Mouse (Mus musculus): ENCODE results near the gene Dmc1. TPM values are rescaled to one million over a fixed set of nuclear protein-coding genes. Genes with fewer than 3 reads are reported as not detected.

The Dmc1 gene
- polyA plus RNA-seq, 1 experiment from 2014 or later = 2.6 TPM

- H3K9me3 ChIP-seq (replicated peaks) = no peaks in the 10 kb centered on the region
- H3K36me3 ChIP-seq = no peaks in the 10 kb centered on the region
- H3K9ac ChIP-seq = no peak overlapping the region
- no peaks in the 10 kb centered on the region for H3K4me1 ChIP-seq
- H3K27me3 ChIP-seq = peaks cover 7% of the 10 kb centered on the region; the same call in 1 of the 2 replicates
- H3K4me3 ChIP-seq (replicated peaks) = no peak overlapping the region
- ATAC-seq (replicated peaks; ENCODE audit: low FRiP score) = no peak
- 73% methylated on average over 5 of the region's 5 CpGs for WGBS
- no peak overlapping the region for H3K27ac ChIP-seq
- no peak overlapping the region for H3K4me2 ChIP-seq
Measured at GRCm38 (mm10) chr15:79552566-79552965, 52.3 kb downstream of the Dmc1 start.

GRCm38 (mm10) chr15:79548226-79548625 is 56.7 kb downstream of the Dmc1 start:
- Histone ChIP-seq H3K9ac (no peak overlapping the region), H3K4me2 (no peak overlapping the region), H3K27me3 (peaks cover 7% of the 10 kb centered on the region; the same call in 1 of the 2 replicates), H3K4me1 (peaks cover 22% of the 10 kb centered on the region), H3K36me3 (peaks cover 19% of the 10 kb centered on the region), H3K27ac (no peak overlapping the region), H3K9me3 (replicated peaks) (no peaks in the 10 kb centered on the region), H3K4me3 (replicated peaks) (no peak overlapping the region)
- WGBS = 94% methylated on average over 2 of the region's 2 CpGs
- ATAC-seq (replicated peaks; ENCODE audit: low FRiP score) = no peak

- 80% methylated on average over 17 of the region's 17 CpGs for WGBS
- H3K9me3 ChIP-seq (replicated peaks) = no peaks in the 10 kb centered on the region
- H3K36me3 ChIP-seq = peaks cover 28% of the 10 kb centered on the region
- peaks cover 22% of the 10 kb centered on the region for H3K4me1 ChIP-seq
- peak overlapping the region; percentile 96 for H3K27ac ChIP-seq
- ATAC-seq (replicated peaks; ENCODE audit: low FRiP score) = 0 out of 2 replicates have a peak, but pooled peaks have one; percentile 3
- peak overlapping the region; percentile 46; the same call in 1 of the 2 replicates for H3K9ac ChIP-seq
- peak overlapping the region; percentile 87 for H3K4me3 ChIP-seq (replicated peaks)
- H3K27me3 ChIP-seq = peaks cover 5% of the 10 kb centered on the region; the same call in 1 of the 2 replicates
- H3K4me2 ChIP-seq = peak overlapping the region; percentile 67
Measured at GRCm38 (mm10) chr15:79547289-79547820, 57.6 kb downstream of the Dmc1 start.

- 0 out of 2 replicates have a peak, but pooled peaks cover 4% of the 10 kb centered on the region for H3K27me3 ChIP-seq
- H3K9ac ChIP-seq = peak within 1 kb of the TSS; percentile 99
- peak within 1 kb of the TSS; percentile 67 for H3K4me2 ChIP-seq
- peak within 1 kb of the TSS; percentile 87 for H3K4me3 ChIP-seq (replicated peaks)
- ATAC-seq (replicated peaks; ENCODE audit: low FRiP score) = peak; percentile 97
- H3K36me3 ChIP-seq = peaks cover 35% of the 10 kb centered on the region
- H3K27ac ChIP-seq = peak within 1 kb of the TSS; percentile 99
- WGBS = 2% methylated on average over 84 of the region's 84 CpGs
- peaks cover 22% of the 10 kb centered on the region for H3K4me1 ChIP-seq
- H3K9me3 ChIP-seq (replicated peaks) = no peaks in the 10 kb centered on the region
Measured at GRCm38 (mm10) chr15:79546410-79547288, 58.3 kb downstream of the Dmc1 start, which contains the start of gene Ddx17. Gene Ddx17, minus strand, starts transcription at chr15:79546741.

- peak; percentile 82 for ATAC-seq (replicated peaks; ENCODE audit: low FRiP score)
- H3K4me3 ChIP-seq (replicated peaks) = peak overlapping the region; percentile 87
- H3K27me3 ChIP-seq = 0 out of 2 replicates have a peak, but pooled peaks cover 4% of the 10 kb centered on the region
- no peaks in the 10 kb centered on the region for H3K9me3 ChIP-seq (replicated peaks)
- peak overlapping the region; percentile 99 for H3K27ac ChIP-seq
- peaks cover 40% of the 10 kb centered on the region for H3K36me3 ChIP-seq
- H3K4me1 ChIP-seq = peaks cover 22% of the 10 kb centered on the region
- H3K9ac ChIP-seq = peak overlapping the region; percentile 99
- under 1% methylated on average over 44 of the region's 52 CpGs for WGBS
- peak overlapping the region; percentile 67 for H3K4me2 ChIP-seq
Measured at GRCm38 (mm10) chr15:79545921-79546399, 58.9 kb downstream of the Dmc1 start.

- peaks cover 26% of the 10 kb centered on the region for H3K4me1 ChIP-seq
- peak overlapping the region; percentile 99 for H3K27ac ChIP-seq
- WGBS = 2% methylated on average over 3 of the region's 3 CpGs
- H3K36me3 ChIP-seq = peaks cover 45% of the 10 kb centered on the region
- peak overlapping the region; percentile 99 for H3K9ac ChIP-seq
- H3K4me2 ChIP-seq = peak overlapping the region; percentile 67
- peak overlapping the region; percentile 87 for H3K4me3 ChIP-seq (replicated peaks)
- 0 out of 2 replicates have a peak, but pooled peaks cover 4% of the 10 kb centered on the region for H3K27me3 ChIP-seq
- no peak for ATAC-seq (replicated peaks; ENCODE audit: low FRiP score)
- no peaks in the 10 kb centered on the region for H3K9me3 ChIP-seq (replicated peaks)
Measured at GRCm38 (mm10) chr15:79545496-79545895, 59.4 kb downstream of the Dmc1 start.

GRCm38 (mm10) chr15:79543968-79544367 is 60.9 kb downstream of the Dmc1 start:
- Histone ChIP-seq H3K9me3 (replicated peaks) (no peaks in the 10 kb centered on the region), H3K4me1 (peaks cover 27% of the 10 kb centered on the region), H3K4me2 (peak overlapping the region; percentile 67), H3K27me3 (0 out of 2 replicates have a peak, but pooled peaks cover 4% of the 10 kb centered on the region), H3K36me3 (peaks cover 60% of the 10 kb centered on the region), H3K27ac (no peak overlapping the region), H3K9ac (no peak overlapping the region), H3K4me3 (replicated peaks) (peak overlapping the region; percentile 87; the same call in 1 of the 2 replicates)
- WGBS = 90% methylated on average over 3 of the region's 3 CpGs
- ATAC-seq (replicated peaks; ENCODE audit: low FRiP score) = no peak

- Histone ChIP-seq H3K4me1 (peaks cover 9% of the 10 kb centered on the region), H3K4me3 (replicated peaks) (no peak overlapping the region), H3K36me3 (peaks cover 99% of the 10 kb centered on the region), H3K9ac (no peak overlapping the region), H3K27me3 (no peaks in the 10 kb centered on the region), H3K9me3 (replicated peaks) (no peaks in the 10 kb centered on the region), H3K4me2 (no peak overlapping the region), H3K27ac (no peak overlapping the region)
- whole genome bisulfite sequencing = 78% methylated on average over 3 of the region's 3 CpGs
- no peak for ATAC-seq (replicated peaks; ENCODE audit: low FRiP score)
Measured at GRCm38 (mm10) chr15:79533796-79534195, 71.1 kb downstream of the Dmc1 start.

GRCm38 (mm10) chr15:79529935-79530334 is 75.0 kb downstream of the Dmc1 start:
- Histone ChIP-seq H3K4me2 (no peak overlapping the region), H3K4me3 (replicated peaks) (no peak overlapping the region), H3K36me3 (peaks cover 97% of the 10 kb centered on the region), H3K27ac (no peak overlapping the region), H3K27me3 (no peaks in the 10 kb centered on the region), H3K9ac (no peak overlapping the region), H3K9me3 (replicated peaks) (no peaks in the 10 kb centered on the region), H3K4me1 (peaks cover 9% of the 10 kb centered on the region)
- WGBS = 72% methylated on average over 7 of the region's 7 CpGs
- 0 out of 2 replicates have a peak, but pooled peaks have one; percentile 26 for ATAC-seq (replicated peaks; ENCODE audit: low FRiP score)

- Histone ChIP-seq H3K27ac (0 out of 2 replicates have a peak overlapping the region, but pooled peaks have one; percentile 33), H3K4me1 (peaks cover 9% of the 10 kb centered on the region)
- WGBS = 72% methylated on average over 5 of the region's 5 CpGs
Measured at GRCm38 (mm10) chr15:79527991-79528639, 76.8 kb downstream of the Dmc1 start.

GRCm38 (mm10) chr15:79527192-79527591 is 77.7 kb downstream of the Dmc1 start:
- Histone ChIP-seq H3K27me3 (no peaks in the 10 kb centered on the region), H3K4me2 (no peak overlapping the region), H3K36me3 (peaks cover 94% of the 10 kb centered on the region), H3K4me3 (replicated peaks) (no peak overlapping the region), H3K27ac (no peak overlapping the region), H3K4me1 (peaks cover 9% of the 10 kb centered on the region), H3K9me3 (replicated peaks) (no peaks in the 10 kb centered on the region), H3K9ac (no peak overlapping the region)
- whole genome bisulfite sequencing = 82% methylated on average over 4 of the region's 4 CpGs
- no peak for ATAC-seq (replicated peaks; ENCODE audit: low FRiP score)

More at GRCm38 (mm10) chr15:79527991-79528639, 76.8 kb downstream of the Dmc1 start:
- H3K36me3 ChIP-seq = peaks cover 94% of the 10 kb centered on the region
- H3K9me3 ChIP-seq (replicated peaks) = no peaks in the 10 kb centered on the region
- no peak overlapping the region for H3K4me3 ChIP-seq (replicated peaks)
- no peak overlapping the region for H3K9ac ChIP-seq
- H3K27me3 ChIP-seq = no peaks in the 10 kb centered on the region
- H3K4me2 ChIP-seq = no peak overlapping the region
- ATAC-seq (replicated peaks; ENCODE audit: low FRiP score) = no peak

Measured in kidney, embryonic 15.5 days (tissue).